Mouse (Mus musculus) cerebellum, postnatal 25 days (tissue): ENCODE data around the gene Gm3646.

Source experiments
- DNase-seq, 2 experiments: peaks; one replicate each; pipeline ENCODE4 v3.0.0; 2021; ENCODE audit warnings: mixed read lengths in 2 of 2

Gm3646 gene

DNA sequence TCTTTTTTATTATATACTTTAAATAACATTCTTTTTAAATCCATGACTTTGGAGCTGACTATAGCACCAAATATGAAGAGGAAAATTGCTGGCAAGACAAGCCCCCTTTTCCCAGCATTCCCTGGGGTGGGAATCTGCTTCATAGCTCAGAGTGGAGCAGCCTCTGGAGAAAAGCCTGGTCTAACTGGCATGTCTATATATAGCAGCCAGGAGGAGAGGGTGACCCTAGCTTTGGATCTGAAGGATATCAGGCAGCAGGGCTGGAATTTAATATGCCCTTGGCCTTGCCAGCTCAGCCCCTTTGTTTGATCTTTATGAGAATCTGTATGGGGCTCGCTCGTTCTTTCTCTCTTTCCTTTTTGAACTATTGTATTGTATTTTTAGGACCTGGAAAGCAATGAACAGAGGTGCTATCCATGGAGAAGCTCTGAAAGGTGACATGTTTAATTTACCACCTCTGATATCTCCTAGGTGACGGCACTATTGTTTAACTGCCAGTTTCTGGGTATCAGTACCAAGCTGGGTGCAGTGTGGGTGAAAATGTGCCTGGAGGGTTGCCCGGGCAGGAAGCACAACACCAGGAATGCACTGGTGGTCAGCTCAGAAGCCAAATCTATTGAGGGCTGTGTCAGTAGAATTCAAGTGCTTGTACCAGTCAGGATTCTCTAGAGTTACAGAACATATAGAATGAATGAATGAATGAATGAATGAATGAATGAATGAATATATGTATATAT is at the start of gene Gm3646:
Gene Gm3646 (minus strand): TSS at position 90 of the 737 bp plus-strand sequence.
- peak; percentile 44 to 47 for DNase-seq

DNA sequence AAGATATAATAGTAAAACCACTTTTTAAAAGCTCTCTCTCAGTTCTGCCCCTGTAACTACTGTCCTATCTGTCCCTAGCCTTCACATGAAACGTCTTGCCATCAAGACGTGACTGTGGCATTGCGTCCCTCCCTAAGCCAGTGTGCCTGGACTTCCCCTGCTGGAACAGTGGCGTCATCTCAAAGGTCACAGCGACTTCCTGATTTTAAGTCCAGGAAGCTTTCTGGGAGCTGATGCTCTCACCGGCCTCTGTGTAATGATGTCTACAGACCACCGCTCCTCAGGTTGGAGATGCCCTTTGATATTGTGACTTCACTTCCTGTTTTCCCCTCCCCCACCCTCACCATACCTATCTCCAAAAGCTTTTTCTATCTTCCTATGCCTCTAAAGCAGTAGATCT is 41.9 kb upstream of the Gm3646 start:
- DNase-seq, result no peak

DNA sequence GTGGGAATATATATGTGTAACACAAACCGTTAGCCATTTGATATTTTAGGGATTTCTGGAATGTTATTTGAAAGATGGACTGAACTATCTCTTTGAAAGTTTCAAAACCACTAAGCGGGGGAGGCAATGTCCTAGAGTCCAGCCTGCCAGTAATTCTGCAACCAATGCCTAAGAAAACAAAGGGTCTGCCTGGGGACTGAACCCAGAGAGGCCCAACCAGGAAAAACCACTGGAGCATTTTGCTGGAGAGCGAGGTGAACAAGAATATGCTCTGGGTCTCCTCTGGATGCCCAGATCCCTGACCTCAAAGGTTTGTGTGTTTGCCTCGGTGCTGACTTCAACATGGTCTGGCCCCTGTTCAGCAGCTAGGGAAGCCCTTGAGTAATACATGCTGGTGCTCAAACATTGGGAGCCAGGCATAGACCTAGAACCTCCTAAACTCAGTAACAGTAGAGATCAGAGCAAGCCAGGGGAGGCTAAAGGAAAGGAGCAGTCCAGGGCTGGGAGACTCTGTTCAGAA is 41.0 kb upstream of the Gm3646 start:
- DNase-seq, result no peak

DNA sequence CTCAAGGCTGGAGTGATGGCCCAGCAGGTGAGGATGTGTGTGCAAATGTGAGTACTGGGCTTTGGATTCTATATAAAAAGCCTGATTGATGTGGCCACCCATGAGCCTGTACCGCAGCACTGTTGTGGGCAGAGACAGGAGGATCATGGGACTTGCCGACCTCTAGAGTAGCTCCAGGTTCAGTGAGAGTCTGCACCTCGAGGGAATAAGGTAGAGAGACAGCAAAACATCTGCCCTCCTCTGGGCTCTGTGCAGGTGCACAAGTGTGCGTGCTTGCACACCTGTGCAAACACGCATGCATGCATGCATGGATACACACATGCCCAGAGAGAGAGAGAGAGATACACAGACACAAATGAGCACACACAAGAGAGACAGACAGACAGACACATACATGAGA is 38.2 kb upstream of the Gm3646 start:
- no peak for DNase-seq

DNA sequence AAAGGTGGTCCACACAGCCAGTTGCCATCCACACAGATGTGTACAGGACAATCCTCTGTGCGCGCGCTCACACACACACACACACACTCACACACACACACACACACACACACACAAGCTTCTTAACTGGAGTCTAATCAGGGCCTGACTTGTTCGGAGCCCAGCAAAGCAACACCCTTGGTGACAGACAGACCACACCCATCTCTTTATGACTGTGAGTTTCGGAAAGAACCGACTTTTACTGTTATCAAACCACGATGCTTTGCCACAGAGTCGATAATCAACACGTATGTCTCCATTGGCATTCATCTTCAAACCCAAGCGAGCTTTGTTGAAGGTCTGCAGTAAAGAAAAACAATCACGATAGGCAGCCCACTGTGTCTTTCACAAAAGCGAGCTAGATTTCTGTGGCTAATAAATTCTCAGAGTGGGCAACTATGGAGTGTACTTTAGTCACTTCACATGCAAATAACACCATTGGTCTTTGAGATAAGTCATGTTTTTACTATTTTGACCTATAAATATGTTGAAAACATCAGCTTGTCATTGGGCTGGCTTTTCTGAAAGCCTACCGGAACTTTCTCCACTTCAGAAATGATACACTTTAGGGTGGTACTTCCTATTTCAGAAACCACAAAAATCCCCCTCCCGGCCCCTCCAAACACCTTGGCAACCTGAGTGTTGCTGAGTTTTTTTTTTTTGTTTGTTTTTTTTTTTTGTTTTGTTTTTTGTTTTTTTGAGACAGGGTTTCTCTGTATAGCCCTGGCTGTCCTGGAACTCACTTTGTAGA is 37.3 kb upstream of the Gm3646 start:
- DNase-seq, result no peak

DNA sequence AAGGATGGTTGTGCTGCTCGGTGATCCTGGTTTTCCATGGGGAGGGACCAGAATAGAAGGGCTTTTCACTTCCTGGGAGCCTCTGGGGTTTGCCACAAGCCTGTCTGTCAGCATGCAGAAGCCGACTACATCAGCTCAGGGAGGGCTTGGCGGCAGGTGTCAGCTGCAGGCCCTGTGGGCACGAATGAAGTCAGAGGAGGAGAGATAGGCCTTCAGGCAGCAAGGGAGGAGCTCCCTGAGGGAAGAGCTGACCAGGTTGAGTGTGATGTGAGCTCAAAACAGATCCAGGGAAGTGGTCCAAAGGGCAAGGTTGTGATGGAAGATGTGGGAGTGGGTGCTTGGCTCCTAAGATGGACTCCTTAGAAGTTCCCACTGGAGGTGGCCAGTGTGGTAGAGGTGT is 35.7 kb upstream of the Gm3646 start:
- DNase-seq, result no peak

DNA sequence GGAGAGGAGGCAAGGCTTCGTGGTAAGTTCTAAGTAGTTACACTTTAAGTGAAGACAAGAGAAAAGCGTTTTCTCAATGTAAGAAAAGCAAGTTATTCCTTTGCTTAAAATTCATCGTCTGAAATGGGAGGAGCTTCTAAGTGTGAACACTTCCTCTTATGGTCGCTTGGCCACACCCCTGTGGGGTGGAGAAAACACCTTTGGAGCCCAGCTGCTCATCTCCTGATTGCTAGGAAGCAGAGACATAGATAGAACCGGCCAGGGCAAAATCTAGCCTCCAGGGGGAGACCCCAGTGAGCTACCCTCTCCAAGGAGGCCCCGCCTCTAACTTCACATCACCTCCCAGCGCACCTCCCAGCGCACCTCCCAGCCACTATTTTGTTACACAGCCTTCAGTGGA is 34.7 kb upstream of the Gm3646 start:
- DNase-seq, result no peak

DNA sequence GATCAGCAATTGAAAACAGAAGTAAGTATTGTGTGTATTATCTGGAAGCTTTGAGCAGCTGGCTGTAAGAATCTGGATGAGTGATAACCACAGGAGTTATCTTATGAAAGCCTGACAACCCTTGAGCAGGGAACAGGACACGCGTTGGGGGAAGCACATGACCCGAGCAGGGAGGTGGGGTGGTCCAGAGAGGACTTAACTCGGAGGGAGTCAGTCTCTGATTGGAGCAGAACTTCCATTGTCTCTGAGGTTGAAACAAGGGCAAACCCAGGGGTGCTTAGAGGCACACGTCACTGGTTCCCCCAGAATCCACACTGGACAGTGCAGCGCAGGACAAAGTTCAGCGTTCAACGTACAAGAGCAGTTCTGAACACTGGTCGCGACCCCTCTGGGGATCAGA is 34.1 kb upstream of the Gm3646 start:
- DNase-seq, result no peak

DNA sequence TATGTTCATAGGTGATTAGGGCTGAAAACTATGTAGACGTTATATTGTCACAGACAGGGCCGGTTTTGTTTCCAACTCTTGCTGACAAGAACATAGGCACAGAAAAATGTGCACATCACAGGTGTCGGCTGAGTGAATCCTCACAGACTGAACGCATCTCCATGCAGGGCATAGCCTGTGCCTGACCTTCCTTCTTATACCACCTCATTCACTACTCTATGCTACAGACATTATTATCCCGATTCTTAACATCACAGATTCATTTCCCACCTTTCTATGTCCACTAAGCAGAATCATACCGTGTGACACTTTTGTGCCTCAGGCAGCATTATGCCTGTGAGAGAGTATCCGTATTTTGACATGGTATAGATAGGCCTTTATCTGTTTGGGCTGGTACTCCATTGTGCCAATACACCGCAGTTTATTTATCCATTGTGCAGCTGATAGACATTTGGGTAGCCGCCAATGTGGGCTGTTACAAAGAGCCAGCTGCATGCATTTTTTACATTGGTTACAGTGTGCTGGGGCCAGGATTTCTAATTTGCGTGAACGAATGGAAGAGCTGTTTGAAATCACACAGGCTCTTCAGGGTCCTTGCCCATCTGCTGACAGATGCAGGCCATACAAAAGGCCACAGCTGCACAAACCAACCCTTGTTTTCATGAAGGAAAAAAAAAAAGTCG is 33.5 kb upstream of the Gm3646 start:
- no peak for DNase-seq

DNA sequence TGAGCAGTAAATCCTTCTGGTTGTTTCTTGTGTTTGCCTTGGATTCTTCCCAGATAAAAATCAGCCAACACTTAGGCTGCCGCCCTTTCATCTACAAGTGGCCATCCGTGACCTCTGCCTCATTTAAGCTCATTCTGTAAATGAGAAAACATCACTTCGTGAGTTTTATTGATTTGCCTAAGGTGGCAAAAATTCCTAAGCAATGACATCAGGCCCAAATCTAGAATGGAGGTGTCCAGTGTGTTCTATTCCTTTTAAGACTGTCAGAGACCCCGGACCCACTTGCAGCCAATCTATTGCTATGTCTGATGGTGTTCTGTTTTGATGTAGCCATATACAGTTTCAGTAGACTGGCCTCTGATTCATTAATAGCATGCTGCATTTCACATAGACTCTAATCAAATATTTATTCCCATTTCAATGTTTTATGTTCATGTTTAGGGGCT is 26.5 kb upstream of the Gm3646 start:
- no peak for DNase-seq

DNA sequence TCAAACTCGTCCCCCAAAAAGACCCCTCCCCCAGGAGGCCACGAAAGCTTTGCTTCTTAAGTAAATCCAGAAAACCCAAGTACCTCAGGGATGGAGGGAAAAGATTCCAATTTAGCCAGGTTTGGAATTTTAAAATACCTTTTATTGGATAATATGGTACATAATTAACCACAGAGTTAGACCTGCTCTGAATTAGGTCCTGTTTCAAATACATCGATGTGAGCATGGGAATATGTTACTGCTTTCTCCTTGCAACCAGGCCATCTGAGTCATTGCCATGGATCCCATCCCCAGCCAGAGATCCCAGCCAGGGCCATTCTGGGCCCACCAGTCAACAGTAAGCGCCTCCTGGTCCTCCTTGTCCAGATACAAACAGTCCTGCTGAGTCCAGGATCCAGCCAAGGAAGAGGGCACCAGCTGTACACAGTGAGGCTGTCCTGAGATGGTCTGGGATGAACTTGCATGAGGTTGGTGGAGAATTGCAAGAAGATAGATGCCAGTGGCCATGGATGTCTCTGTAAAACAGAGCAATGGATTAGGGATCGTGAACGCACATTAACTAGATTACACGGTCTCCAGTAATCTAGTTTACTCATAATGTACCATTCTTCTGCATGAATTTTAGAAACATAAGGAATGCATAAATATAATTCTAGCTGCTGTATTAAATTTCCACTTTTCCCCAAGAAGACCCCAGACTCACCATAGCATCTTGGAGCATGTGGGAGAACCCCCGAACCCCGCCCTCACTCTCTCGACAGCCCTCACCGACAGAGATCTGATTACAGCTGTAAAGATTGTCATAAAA is 25.9 kb upstream of the Gm3646 start:
- no peak for DNase-seq

DNA sequence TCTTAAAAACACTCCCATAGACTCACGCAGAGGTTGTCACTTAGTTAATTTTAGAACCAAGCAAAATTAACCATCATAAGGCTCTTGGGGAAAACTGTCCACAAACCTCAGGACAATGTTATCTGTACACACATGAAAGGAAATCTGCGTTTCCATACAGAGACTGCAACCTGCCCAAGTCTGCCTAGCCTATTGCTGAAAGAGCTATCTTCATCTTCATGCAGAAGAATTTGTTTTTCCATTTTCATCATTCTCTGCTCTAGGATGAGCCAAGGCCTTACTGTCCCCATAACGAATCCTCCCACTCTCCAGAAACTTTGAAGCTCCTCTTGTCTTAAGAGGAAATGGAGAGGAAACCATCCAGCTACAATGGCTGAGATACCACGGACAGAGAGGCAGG is 19.8 kb upstream of the Gm3646 start:
- no peak for DNase-seq

DNA sequence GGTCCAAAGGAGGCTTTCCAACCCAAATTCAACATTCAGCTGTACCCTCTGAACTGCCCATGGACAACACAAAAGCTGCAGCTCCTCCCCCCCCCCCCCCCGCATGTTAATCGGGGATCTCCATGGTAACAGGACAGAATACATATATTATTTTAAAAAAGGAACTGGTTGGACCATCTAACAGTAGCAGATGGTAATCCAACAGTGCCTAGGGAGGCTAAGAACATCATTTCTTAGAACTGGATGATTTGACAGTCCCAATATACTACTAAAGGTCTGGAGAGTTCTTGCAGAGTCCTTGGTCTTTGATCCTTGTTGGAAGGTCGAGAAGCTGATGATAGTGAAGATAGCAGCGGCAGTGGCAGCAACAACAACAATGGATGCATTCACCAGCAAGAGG is 19.1 kb upstream of the Gm3646 start:
- DNase-seq, result no peak

DNA sequence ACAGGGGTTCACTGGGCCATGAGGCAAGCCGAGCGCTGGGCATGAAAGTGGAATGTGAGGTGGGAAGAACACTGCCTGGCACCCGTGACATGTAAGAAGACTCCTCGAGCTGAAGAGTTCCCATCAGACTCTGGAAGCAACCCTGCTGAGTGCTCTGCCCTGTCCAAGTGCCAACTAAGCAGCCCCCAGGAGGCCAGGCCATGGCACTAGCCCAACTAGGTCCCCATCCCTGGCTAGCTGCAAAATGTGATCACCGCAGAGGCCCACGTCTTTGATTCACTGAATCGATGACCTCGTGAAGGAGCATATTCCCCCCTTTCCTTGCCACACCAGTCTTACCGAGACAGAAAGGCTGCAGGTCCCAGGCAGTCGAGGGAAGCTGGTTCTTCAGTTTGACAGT is 14.5 kb upstream of the Gm3646 start:
- peak in 1 of 2 experiments; percentile 15 for DNase-seq

DNA sequence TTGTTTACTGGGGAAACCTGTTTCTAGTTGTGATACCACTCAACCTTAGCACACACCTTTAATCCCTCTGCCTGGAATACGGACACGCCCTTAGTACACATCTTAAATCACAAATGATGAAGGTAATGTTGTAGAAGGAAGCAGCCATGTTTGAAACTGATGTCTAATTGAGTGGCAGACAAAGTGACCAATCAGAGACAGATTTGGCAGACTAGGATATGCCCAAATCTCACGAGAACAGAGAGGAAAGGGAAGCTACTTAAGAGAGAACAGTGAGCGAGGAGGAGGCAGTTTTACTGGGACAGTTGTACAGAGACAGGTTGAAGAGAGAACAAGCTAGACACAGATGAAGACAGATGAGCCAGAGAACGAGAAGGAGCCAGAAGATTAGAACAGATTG is 10.6 kb upstream of the Gm3646 start:
- no peak for DNase-seq

DNA sequence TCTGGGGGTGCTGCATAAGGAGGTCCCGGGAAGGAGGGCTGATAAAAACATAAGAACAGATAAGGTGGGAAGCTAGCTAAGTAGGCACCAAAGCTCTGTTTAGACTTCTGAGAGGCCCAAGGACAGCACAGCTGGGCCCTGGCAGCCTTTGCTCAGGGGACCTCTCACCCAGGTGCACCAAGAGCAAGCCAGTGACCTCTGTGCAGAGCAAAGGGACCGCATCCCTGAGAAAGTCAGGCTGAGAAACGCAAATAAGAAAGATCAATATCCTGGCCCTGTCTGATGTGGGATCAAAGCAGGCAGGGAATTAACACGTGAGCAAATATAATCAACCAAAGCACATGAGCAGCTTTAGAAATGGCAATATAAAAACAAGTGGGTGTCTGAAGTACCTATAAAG is 7.9 kb upstream of the Gm3646 start:
- no peak for DNase-seq

DNA sequence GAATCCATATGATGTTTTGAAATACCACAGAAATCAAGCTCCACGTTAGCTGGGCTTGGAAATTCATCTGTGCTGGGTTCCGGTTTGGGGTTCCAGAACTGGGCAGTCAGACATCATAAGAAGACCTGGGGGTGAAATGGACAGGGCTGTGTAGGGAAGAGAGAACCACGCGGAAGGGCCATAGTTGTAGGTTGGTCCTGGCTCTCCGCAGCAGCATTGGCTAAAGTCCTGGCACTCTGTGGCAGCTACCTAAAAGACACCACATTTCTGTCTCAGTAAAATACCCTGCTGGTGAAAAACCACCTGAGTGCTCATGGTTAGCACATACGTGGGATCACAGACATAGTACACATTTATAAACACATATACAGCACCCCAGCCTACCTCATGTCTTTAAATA is 343 bp downstream of the Gm3646 start:
- peak; percentile 12 to 15 for DNase-seq

DNA sequence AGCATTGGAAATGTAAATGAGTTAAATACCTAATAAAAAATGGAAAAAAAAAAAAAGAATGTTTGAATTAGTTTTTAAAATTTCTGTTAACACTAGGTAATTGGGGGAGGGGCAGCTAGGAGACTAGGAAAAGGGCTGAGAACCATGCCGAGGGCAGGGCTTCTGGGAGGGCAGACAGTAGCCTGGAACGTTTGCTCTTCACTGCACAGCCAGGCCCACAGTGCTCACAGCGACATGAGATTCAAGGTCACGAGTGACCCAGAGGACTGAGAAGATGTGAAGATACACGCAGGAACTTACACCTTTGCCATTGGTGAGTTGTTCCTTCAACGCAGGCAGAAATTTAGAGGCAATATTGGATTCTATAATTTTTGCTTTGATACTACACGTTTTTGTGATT is 2.2 kb downstream of the Gm3646 start:
- DNase-seq, result no peak

DNA sequence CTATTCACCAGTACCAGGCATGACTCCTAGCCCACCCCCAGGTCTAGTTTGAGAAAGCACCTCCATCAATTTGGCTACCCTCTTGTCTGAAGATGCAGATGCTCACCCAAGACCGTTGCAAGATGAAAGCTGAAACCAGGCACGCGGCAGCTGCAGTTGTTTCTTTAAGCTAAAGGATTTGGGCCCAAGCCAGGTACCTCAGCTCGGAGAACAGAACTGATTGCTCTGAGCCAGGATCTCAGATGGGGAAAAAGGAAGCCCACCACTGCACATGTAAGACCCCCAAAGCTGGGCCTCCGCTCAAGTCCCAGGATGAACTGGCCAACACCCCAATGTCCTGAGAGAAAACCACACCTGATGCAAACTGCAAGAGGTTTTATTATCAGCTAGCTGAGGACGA is 7.6 kb downstream of the Gm3646 start:
- DNase-seq, result no peak

DNA sequence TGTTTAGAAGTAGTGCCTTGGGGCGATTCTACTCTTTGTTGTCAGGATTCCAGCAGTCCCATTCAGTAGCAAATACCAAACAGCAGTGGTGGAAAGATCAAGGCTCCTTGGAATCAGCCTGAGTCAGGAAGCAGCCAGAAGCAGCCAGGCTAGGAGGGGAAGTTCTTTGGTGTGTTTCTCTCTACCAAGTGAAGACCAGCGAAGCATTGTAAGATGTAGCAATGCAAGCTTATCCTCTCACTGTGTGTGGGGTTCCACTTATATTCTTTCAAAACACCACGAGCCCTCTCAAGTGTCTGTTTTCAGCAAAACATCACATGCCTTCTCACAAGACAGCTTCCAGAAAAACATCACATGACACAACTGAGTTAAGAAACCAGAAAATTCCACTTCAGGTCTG is 8.4 kb downstream of the Gm3646 start:
- no peak for DNase-seq

DNA sequence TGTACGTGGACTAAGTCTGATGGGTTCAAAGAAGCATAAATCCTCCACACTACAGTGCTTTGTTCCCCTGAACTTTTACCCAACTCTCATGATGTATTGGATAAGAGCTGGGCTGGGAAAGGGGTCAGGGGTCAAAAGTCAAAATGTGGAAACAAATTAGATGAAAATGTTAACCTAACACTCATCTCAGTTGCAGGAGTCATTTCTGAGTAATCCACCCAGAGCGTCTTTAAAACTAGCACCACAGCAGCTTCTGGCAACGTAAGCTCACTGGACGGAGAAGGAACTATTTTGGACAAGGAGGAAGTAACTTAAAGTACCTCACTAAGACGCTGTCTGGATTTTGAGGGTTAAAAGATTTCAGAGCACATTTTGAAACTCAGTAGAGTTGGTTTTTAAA is 20.5 kb downstream of the Gm3646 start:
- DNase-seq, result no peak

DNA sequence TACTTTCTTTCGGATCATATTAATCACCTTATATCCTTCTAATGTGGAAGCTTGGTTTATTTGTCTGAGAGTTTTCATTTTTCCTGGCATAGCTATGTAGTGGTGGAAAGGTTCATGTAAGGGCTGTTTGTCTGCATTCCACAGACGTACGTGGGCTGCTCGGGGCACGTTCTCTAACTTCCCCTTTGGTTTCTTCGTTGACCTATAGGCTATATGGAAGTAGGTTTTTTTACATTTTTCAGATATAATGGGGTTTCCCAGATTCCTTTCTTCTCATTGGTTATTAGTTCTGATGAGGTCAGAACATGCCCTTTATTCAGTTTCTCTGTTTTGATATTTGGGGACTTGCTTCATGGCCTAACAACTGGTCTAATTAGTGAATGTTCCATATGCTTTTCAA is 23.3 kb downstream of the Gm3646 start:
- no peak for DNase-seq
